Mouse (Mus musculus) heart, embryonic 14.5 days (tissue): ENCODE data around the gene Mpped2. TPM values are rescaled to one million over a fixed set of nuclear protein-coding genes. Genes with fewer than 3 reads are reported as not detected.

ENCODE experiments used
- ATAC-seq: fragments of 200-750 bp; cut with Nextera tagmentation; 2 replicates; pipeline ENCODE4 v1.8.0; 2017; ENCODE audit warnings: low read depth, moderate TSS enrichment; ENCODE audit not compliant: insufficient number of reproducible peaks, insufficient read depth, low FRiP score
- H3K27ac ChIP-seq, 2 experiments: fragments of 200-500 bp in 1 of 2; fragments of 300-500 bp in 1 of 2; sonication (generic) in 1 of 2; replicated peaks in 1 of 2; 2 replicates each; pipeline ENCODE4 v1.5.1; 2012 to 2014; ENCODE audit warnings: low read depth in 2 of 2, low read length in 2 of 2, control low read depth in 1 of 2, mild to moderate bottlenecking in 1 of 2, mixed read lengths in 1 of 2; ENCODE audit not compliant: control insufficient read depth in 1 of 2, insufficient read depth in 1 of 2
- H3K27me3 ChIP-seq: fragments of 300-500 bp; sonication (generic); 2 replicates; pipeline ENCODE4 v1.6.1; 2014; ENCODE audit warnings: mild to moderate bottlenecking, low read length, control low read depth; ENCODE audit not compliant: control insufficient read depth, insufficient read depth
- H3K36me3 ChIP-seq: fragments of 300-500 bp; sonication (generic); 2 replicates; pipeline ENCODE4 v1.6.1; 2014; ENCODE audit warnings: mild to moderate bottlenecking, control low read depth, low read length, mixed read lengths; ENCODE audit not compliant: control insufficient read depth, insufficient read depth
- H3K4me1 ChIP-seq, 2 experiments: fragments of 200-500 bp in 1 of 2; fragments of 300-500 bp in 1 of 2; sonication (generic) in 1 of 2; 2 replicates each; pipeline ENCODE4 v1.6.1; 2012 to 2014; ENCODE audit warnings: low read length in 2 of 2, control low read depth in 1 of 2, mixed read lengths in 1 of 2; ENCODE audit not compliant: control insufficient read depth in 2 of 2, insufficient read depth in 2 of 2
- H3K4me2 ChIP-seq: fragments of 300-500 bp; sonication (generic); 2 replicates; pipeline ENCODE4 v1.6.1; 2014; ENCODE audit warnings: mild to moderate bottlenecking, low read length
- H3K4me3 ChIP-seq, 2 experiments: fragments of 200-500 bp in 1 of 2; fragments of 300-500 bp in 1 of 2; sonication (generic) in 1 of 2; 2 replicates each; pipeline ENCODE4 v1.5.1; 2012 to 2014; ENCODE audit warnings: low read length in 2 of 2, mild to moderate bottlenecking in 2 of 2, control low read depth in 1 of 2, low read depth in 1 of 2, moderate library complexity in 1 of 2; ENCODE audit not compliant: control insufficient read depth in 1 of 2, insufficient read depth in 1 of 2
- H3K9ac ChIP-seq: fragments of 300-500 bp; sonication (generic); 2 replicates; pipeline ENCODE4 v1.6.1; 2014; ENCODE audit warnings: mild to moderate bottlenecking, low read length
- H3K9me3 ChIP-seq: fragments of 300-500 bp; sonication (generic); 2 replicates; pipeline ENCODE4 v1.6.1; 2016; ENCODE audit warnings: low read length, control low read depth; ENCODE audit not compliant: control insufficient read depth
- WGBS: fragments of 180-500 bp; shearing (Covaris S2); extraction: QIAGEN DNeasy Blood & Tissue Kit; methylation state at CpG from one replicate; pipeline ENCODE4 v1.1.7; 2014; 5-methylcytosine and 5-hydroxymethylcytosine counted together
- polyA plus RNA-seq: library from polyadenylated mRNA; unstranded; fragments of >200 nt; fragmentation: Nextera tagmentation; extraction: Ambion mirVana; gene quantifications from 2 replicates; pipeline ENCODE4 v1.2.1, GENCODE M21; 2014

Mpped2 gene
- polyA plus RNA-seq, 1 experiment from 2014 or later, result 68.7 TPM

DNA sequence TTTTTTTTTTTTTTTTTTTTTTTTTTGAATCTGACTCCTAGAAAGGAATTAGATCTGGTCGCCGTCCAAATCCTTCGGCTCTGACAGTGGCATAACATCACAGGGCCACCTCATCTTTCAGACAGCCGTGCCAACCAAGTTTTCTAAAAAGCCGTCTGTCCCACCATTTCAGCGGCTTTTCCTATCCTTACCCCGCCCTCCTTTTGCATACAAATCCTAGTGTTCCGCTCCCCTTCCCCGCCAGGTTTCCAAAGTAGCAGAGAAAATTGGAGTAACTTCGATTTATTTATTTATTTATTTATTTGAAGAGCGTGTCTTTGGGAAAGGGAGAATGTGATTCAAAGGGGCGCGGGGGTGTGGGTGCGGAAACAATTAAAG, 675 bp upstream of the Mpped2 start:
- H3K9me3 ChIP-seq, result no peaks in the 10 kb centered on the region
- H3K27ac ChIP-seq, result peak overlapping the region; percentile 89 to 95
- H3K27me3 ChIP-seq, result no peaks in the 10 kb centered on the region
- H3K4me2 ChIP-seq, result peak overlapping the region; percentile 93
- H3K4me1 ChIP-seq, result peaks cover 0 to 3% of the 10 kb centered on the region in 2 experiments; a peak in 1 of 4 replicates
- peak overlapping the region; percentile 75 to 78 for H3K4me3 ChIP-seq
- peak overlapping the region; percentile 95 for H3K9ac ChIP-seq
- 0 out of 2 replicates have a peak, but pooled peaks cover 3% of the 10 kb centered on the region for H3K36me3 ChIP-seq
- WGBS, result 3% methylated on average over 14 of the region's 14 CpGs
- no peak for ATAC-seq

DNA sequence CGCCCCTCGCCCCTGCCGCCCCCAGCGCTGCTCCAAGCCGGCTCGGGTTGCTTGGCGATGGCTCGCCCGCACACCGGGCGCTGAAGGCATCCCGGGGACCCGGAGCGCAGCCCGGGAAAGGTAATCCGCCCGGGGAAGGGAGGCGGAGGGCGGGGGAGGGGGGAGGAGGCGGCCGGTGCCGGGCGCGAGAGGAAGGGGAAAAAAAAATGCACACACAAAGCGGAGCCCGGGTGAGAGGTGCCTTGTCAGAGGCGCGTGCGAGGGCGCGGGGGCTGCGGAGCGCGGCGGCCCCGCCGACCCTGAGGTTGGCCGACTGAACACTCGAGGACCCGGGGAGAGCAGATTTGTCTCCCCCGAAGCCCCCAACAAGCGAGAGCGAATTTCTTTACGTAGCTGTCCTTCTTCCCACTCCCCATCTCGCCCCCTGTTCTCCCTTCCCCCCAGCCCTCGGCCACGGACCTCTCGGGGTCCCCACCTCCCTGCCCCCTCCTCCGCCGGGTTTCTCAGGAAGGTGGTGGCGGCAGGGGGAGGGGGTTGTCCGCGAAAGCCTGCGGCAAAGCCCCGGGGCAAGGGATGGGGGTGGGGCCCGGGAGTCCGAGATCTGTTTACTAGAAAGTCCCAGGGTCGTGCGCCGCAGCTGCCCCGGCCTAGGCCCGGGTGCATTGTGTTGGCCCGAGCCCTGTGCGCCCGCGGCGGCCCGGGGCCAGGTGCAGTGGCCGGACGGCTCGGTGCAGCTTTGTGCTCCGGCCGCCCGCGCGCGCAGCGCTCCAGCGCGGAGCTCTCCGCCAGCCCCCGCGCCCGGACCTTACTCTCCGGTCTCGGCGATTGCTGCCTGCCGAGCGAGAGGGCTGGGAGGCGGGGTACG, 865 bp downstream of the Mpped2 start:
- peak overlapping the region; percentile 93 for H3K4me2 ChIP-seq
- ATAC-seq, result peak; percentile 68
- WGBS, result under 1% methylated on average over 80 of the region's 91 CpGs
- no peaks in the 10 kb centered on the region for H3K27me3 ChIP-seq
- no peaks in the 10 kb centered on the region for H3K9me3 ChIP-seq
- H3K9ac ChIP-seq, result peak overlapping the region; percentile 95
- peaks cover 0 to 6% of the 10 kb centered on the region in 2 experiments; a peak in 1 of 4 replicates for H3K4me1 ChIP-seq
- H3K36me3 ChIP-seq, result 0 out of 2 replicates have a peak, but pooled peaks cover 3% of the 10 kb centered on the region
- peak overlapping the region; percentile 75 to 78 for H3K4me3 ChIP-seq
- peak overlapping the region; percentile 89 to 95 for H3K27ac ChIP-seq

DNA sequence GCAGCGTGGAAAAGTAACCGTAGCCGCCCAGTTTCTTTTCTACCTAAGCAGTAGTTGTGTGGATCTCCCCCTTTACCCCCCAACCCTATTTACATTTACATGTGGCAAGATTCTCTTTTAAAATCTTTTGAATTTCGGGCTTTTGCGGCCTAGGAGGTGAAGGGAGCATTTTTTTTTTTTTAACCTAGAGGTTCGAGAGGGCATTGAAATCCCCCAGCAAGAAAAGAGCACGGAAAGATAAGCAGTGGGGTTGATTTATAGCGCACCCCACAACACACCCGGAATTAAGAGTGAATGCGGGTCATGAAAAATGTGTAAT, 1.5 kb downstream of the Mpped2 start:
- Histone ChIP-seq H3K4me2 (peak overlapping the region; percentile 93), H3K9ac (peak overlapping the region; percentile 95), H3K27me3 (no peaks in the 10 kb centered on the region), H3K27ac (peak overlapping the region; percentile 87 to 95), H3K9me3 (no peaks in the 10 kb centered on the region), H3K4me3 (peak overlapping the region; percentile 75 to 78), H3K4me1 (peaks cover 0 to 6% of the 10 kb centered on the region in 2 experiments; a peak in 1 of 4 replicates), H3K36me3 (peaks cover 8% of the 10 kb centered on the region)
- ATAC-seq, result no peak
- under 1% methylated on average over 10 of the region's 10 CpGs for WGBS

DNA sequence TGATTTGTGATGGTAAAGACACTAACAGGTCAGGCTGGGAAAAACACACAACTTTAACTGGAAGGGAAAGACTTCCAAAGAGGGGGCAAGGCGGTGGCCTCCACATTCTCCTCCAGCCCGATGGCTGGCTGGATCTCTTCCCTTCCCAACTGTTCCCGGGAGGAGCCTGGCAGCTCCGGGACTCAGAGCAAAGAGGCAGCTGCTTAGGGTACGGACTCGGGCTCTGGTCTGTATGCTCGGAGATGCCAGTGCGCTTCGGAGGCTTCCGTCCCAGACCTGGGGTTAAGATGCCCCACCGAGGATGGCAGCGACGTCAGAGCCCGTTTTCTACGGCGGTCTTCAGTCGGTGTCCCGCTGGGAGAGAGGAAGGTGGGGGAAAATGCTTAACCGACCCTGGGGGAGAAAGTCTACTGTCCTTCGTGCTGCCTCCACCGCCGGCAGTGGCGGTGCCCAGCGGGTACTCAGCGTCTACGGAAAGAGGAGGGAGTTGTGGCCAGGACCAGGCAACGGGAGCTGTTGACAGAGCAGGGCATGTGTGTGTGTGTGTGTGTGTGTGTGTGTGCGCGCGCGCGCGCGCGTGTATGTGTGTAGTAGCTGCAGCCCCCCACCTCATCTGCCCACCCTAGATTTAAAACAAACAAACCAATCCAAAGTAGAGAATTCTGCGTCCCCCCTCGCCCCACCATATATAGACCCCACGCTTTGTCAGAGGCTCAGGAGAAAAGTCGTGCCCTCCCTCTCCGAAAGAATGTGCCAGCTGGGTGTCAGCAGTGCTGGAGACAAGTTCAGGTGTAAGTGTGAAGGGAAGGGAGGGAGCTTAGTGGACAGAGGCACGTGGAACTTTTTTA, 2.0 kb downstream of the Mpped2 start:
- H3K4me1 ChIP-seq, result peaks cover 0 to 6% of the 10 kb centered on the region in 2 experiments; a peak in 1 of 4 replicates
- H3K9ac ChIP-seq, result peak overlapping the region; percentile 95
- peak overlapping the region; percentile 87 to 95 for H3K27ac ChIP-seq
- peak overlapping the region; percentile 93 for H3K4me2 ChIP-seq
- H3K4me3 ChIP-seq, result peak overlapping the region; percentile 75 to 78
- WGBS, result under 1% methylated on average over 40 of the region's 41 CpGs
- H3K36me3 ChIP-seq, result peaks cover 14% of the 10 kb centered on the region
- H3K27me3 ChIP-seq, result no peaks in the 10 kb centered on the region
- ATAC-seq, result peak; percentile 37; the same call in 1 of the 2 replicates
- no peaks in the 10 kb centered on the region for H3K9me3 ChIP-seq

DNA sequence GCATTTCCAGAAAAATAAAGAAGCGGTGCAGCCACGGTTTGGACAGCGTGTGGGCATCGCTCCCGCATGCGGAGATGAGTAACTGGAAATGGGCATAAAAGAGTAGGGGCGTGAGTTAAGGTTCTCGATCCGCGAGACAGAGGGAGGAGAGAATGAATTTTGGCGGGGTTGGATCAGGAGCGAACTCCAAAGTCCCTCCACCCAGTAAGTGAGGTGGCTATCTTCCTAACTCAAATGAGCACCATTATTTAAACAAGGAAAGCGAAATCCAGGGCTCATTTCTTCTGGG, 2.6 kb downstream of the Mpped2 start:
- H3K27me3 ChIP-seq, result no peaks in the 10 kb centered on the region
- WGBS, result 2% methylated on average over 13 of the region's 13 CpGs
- H3K9me3 ChIP-seq, result no peaks in the 10 kb centered on the region
- peak overlapping the region; percentile 93 for H3K4me2 ChIP-seq
- H3K4me3 ChIP-seq, result peak overlapping the region; percentile 75 to 78
- peak overlapping the region; percentile 95 for H3K9ac ChIP-seq
- H3K27ac ChIP-seq, result peak overlapping the region; percentile 87 to 95
- H3K4me1 ChIP-seq, result peaks cover 0 to 6% of the 10 kb centered on the region in 2 experiments; a peak in 1 of 4 replicates
- H3K36me3 ChIP-seq, result peaks cover 18% of the 10 kb centered on the region
- ATAC-seq, result no peak

DNA sequence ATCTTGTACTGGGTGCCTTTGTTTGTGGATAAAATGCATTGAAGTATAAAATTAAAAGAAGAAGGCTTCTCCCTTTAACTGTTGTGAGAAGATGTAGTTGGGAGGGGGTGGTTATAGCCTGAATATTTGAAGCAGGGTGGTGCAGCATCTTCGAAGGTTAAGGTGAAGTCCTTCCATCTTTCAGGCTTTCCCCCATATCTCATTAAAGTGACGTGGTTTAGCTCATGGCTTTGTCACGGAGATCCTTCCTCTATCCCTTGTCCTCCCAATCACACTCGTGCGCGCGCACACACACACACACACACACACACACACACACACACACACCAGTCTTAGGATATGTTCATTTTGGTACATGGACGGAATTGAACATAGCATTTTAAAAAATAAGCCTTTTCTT, 3.3 kb downstream of the Mpped2 start:
- H3K4me3 ChIP-seq, result peak overlapping the region; percentile 14 to 78; a peak in 2 of 4 replicates
- no peak overlapping the region; a peak in 1 of 4 replicates for H3K27ac ChIP-seq
- H3K36me3 ChIP-seq, result peaks cover 21% of the 10 kb centered on the region
- peaks cover 0 to 6% of the 10 kb centered on the region in 2 experiments; a peak in 1 of 4 replicates for H3K4me1 ChIP-seq
- WGBS, result 62% methylated on average over 8 of the region's 8 CpGs
- ATAC-seq, result no peak
- H3K4me2 ChIP-seq, result peak overlapping the region; percentile 93
- peak overlapping the region; percentile 95 for H3K9ac ChIP-seq
- no peaks in the 10 kb centered on the region for H3K27me3 ChIP-seq
- no peaks in the 10 kb centered on the region for H3K9me3 ChIP-seq

DNA sequence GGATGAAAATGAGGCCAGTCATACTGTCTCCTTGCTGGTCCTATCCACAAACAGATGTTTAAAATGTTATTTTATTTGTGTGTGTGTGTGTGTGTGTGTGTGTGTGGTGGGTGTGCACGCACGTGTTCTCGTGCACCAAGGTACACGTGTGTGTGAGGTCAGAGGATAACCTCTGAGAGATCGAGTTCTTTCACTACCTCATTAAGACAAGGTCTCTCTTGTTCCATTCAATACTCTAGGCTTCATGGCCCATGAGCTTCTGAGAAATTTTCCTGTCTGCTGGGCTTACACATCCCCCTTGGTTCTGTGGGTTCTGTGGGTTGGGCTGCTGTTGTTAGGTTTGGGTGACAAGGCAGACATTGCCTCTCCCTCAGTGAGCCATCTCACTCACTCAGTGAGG, 12.6 kb downstream of the Mpped2 start:
- H3K9ac ChIP-seq, result no peak overlapping the region
- no peak overlapping the region for H3K27ac ChIP-seq
- peaks cover 0 to 2% of the 10 kb centered on the region in 2 experiments; a peak in 3 of 4 replicates for H3K4me1 ChIP-seq
- H3K27me3 ChIP-seq, result no peaks in the 10 kb centered on the region
- no peak overlapping the region for H3K4me3 ChIP-seq
- H3K9me3 ChIP-seq, result no peaks in the 10 kb centered on the region
- WGBS, result 85% methylated on average over 5 of the region's 5 CpGs
- ATAC-seq, result no peak
- H3K36me3 ChIP-seq, result peaks cover 27% of the 10 kb centered on the region
- no peak overlapping the region for H3K4me2 ChIP-seq
